Mouse (Mus musculus) bone marrow, adult 2 months (tissue): ENCODE results near the gene Trim50. TPM values are rescaled to one million over a fixed set of nuclear protein-coding genes. Genes with fewer than 3 reads are reported as not detected.

Source experiments
- H3K27ac ChIP-seq: fragments of 200-500 bp; 2 replicates; pipeline ENCODE4 v1.5.1; 2012; ENCODE audit warnings: low read depth, mild to moderate bottlenecking, control low read depth, inconsistent platforms, low read length; ENCODE audit not compliant: control insufficient read depth, poor library complexity, insufficient read depth
- H3K4me1 ChIP-seq: fragments of 200-500 bp; 2 replicates; pipeline ENCODE4 v1.6.1; 2011; ENCODE audit warnings: low read length; ENCODE audit not compliant: control insufficient read depth, insufficient read depth
- H3K4me3 ChIP-seq: fragments of 200-500 bp; replicated peaks from 2 replicates; pipeline ENCODE3; 2011; ENCODE audit warnings: mild to moderate bottlenecking, low read depth, low read length, control low read depth; ENCODE audit not compliant: control insufficient read depth
- CTCF ChIP-seq: fragments of 200-500 bp; IDR thresholded peaks from 2 replicates; pipeline ENCODE4 v1.5.1; 2011; ENCODE audit warnings: low read length, control low read depth; ENCODE audit not compliant: control insufficient read depth, insufficient read depth
- POLR2A ChIP-seq: fragments of 200-500 bp; IDR thresholded peaks from 2 replicates; pipeline ENCODE4 v1.6.1; 2011; ENCODE audit warnings: low read depth, mild to moderate bottlenecking, control low read depth, low read length, borderline replicate concordance; ENCODE audit not compliant: control insufficient read depth
- WGBS: fragments of 180-500 bp; shearing (Covaris S2); methylation state at CpG from one replicate; pipeline ENCODE4 v1.1.7; 2018; 5-methylcytosine and 5-hydroxymethylcytosine counted together
- polyA plus RNA-seq: library from polyadenylated mRNA; stranded (reverse); fragments of >200 nt; gene quantifications from 2 replicates; pipeline ENCODE4 v1.2.4, GENCODE M21; 2011; ENCODE audit warnings: low replicate concordance; ENCODE audit not compliant: missing spikeins, insufficient read depth, insufficient read length

Trim50 gene
- polyA plus RNA-seq, 1 experiment: not detected

DNA sequence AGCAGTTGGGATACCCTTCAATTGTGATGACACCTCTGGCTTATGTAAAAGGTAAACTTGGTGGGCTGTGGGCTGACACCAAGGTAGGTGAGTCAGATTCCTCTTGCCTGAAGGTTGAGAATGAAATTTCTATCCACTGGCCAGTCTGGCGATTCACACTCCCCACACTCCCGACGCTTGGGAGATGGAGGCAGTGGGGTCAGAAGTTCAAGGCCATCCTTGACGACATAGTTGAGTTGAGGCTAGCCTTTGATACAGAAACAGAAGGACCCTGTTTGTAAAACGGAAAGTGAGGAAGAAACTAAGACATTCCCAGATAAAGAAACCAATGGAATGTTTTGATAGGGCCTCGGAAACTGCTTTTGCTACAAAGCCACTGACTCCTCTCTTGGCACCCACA, 46.3 kb downstream of the Trim50 start:
- 83% methylated on average over 6 of the region's 6 CpGs for whole genome bisulfite sequencing
- H3K4me3 ChIP-seq: no peak overlapping the region
- no peak overlapping the region for H3K27ac ChIP-seq
- no peaks in the 10 kb centered on the region; the same call in 1 of the 2 replicates for H3K4me1 ChIP-seq
- TF ChIP-seq POLR2A (no peak), CTCF (no peak)

DNA sequence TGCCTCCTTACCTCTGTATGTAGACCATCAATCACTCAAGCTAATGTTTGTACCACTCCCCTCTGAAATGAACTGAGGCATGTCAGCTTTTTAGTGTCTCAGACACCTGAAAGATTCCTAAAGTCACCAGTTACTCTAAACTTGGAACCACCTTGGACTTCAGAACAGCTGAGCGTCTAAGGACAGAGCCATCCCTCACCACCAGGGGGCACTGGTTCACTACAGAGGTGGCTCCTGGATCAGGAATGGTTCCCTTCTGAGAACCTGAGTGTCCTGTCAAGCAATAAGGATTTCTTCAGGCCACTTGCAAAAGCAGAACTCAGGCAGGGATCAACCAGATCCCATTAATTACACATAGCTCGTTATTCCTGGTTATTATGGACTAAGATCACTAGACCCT, 47.1 kb downstream of the Trim50 start:
- H3K27ac ChIP-seq: no peak overlapping the region
- H3K4me1 ChIP-seq: no peaks in the 10 kb centered on the region; the same call in 1 of the 2 replicates
- TF ChIP-seq CTCF: peak; percentile 96
- TF ChIP-seq POLR2A: no peak
- WGBS: 8% methylated on average over 2 of the region's 2 CpGs
- H3K4me3 ChIP-seq: no peak overlapping the region

DNA sequence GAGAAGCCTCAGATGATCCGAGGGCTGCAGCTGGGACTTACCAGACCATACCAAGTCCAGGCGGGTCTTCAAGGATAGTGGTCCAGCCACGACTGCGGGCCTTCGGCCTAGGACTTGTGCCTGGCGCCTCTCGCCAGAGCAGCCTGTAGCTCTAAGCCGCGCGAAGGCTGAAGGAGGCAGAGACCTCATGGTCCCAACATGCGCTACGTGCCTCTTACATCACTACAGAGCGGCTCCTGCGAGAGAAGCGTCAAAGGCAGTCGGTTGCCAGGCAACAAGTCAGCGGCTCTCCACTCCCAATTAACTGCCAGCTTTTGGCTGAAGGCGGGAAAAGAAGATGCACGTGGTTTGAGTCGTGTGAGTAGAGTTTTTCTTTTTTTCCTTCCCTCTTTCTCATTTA, 51.5 kb downstream of the Trim50 start:
- Histone ChIP-seq H3K4me3 (no peak overlapping the region), H3K4me1 (no peaks in the 10 kb centered on the region), H3K27ac (no peak overlapping the region)
- 56% methylated on average over 20 of the region's 20 CpGs for WGBS
- no peak for TF ChIP-seq POLR2A
- no peak for TF ChIP-seq CTCF

DNA sequence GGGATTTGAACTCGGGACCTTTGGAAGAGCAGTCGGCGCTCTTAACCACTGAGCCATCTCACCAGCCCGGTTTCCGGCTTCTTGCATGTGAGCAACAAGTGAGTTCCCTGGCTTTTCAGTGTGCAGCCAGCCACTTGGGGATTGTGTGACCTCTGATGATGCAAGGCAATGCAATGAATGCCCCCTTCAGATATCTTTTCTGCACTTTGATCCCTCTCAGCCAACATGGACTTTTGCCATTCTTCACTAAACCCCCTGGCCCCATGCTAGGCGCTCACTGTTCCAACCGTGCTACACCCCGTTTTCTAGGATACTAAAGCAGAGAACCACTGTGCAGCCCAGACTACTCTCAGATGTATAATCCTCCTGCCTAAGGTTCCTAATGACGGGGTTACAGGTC, 52.3 kb downstream of the Trim50 start:
- no peaks in the 10 kb centered on the region for H3K4me1 ChIP-seq
- TF ChIP-seq CTCF: no peak
- no peak for TF ChIP-seq POLR2A
- H3K4me3 ChIP-seq: no peak overlapping the region
- no peak overlapping the region for H3K27ac ChIP-seq
- WGBS: 79% methylated on average over 9 of the region's 9 CpGs

DNA sequence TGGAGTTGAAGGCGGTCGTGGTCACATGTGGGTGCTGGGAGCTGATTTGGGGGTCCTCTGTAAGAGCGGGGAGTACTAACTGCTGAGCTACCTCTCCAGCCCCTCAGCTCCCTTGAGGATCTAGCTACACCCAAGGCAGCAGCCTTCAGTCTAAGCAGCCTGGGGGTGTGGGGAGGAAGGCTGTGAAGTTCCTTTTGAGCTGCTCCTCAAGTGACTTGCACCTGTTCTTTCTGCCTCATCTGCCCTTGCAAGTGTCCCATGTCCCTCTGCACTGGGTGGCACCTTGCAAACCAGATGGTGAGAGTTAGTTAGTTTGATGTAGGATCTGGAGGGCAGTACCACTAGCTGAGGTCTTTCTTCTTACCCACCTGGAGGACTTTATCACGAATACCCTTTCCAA, 55.0 kb downstream of the Trim50 start:
- 79% methylated on average over 4 of the region's 4 CpGs for WGBS

DNA sequence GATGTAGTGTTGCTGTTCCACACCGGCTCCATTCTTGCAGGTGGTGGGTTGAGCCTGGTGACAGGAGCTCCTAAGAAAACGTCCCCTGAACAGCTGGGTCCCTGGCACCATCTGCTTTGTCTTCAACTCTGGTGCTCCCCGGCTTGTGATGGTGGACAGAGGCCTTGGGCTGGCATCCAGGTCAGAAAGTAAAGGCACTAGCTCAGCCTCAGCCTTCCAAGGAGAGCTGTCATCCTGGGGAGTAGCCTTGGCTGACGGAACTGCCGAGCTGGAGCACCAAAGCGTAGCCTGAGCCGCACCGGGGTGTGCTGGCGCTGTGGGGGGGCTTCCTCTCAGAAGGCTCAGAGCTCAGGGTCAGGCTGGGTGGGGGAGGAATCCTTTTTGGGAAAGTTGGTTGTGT, 57.2 kb downstream of the Trim50 start:
- WGBS: 76% methylated on average over 9 of the region's 9 CpGs
- Histone ChIP-seq H3K4me3 (no peak overlapping the region), H3K27ac (no peak overlapping the region), H3K4me1 (no peaks in the 10 kb centered on the region)
- TF ChIP-seq CTCF: no peak
- no peak for TF ChIP-seq POLR2A

More for the DNA sequence above, 55.0 kb downstream of the Trim50 start:
- H3K4me1 ChIP-seq: no peaks in the 10 kb centered on the region
- no peak for TF ChIP-seq POLR2A
- no peak for TF ChIP-seq CTCF
- no peak overlapping the region for H3K27ac ChIP-seq
- no peak overlapping the region for H3K4me3 ChIP-seq

Other genes starting within 250 kb of the Trim50 start
- gene Tbl2, start 203.6 kb upstream of the Trim50 start, polyA plus RNA-seq: 3.5 and 7.8 TPM in 2 replicates
- 30.7 and 40.7 TPM in 2 replicates for gene Bcl7b, start 185.0 kb upstream of the Trim50 start, polyA plus RNA-seq
- gene Baz1b, start 166.0 kb upstream of the Trim50 start, polyA plus RNA-seq: 69.6 and 92.7 TPM in 2 replicates
- gene Fzd9, start 102.1 kb upstream of the Trim50 start, polyA plus RNA-seq: 2.0 TPM in 1 of 2 replicates, not detected in the other
- not detected in 2 replicates for gene Fkbp6, start 3.3 kb upstream of the Trim50 start, polyA plus RNA-seq
- 5.7 and 12.8 TPM in 2 replicates for gene Nsun5, start 16.7 kb downstream of the Trim50 start, polyA plus RNA-seq
- gene Pom121, start 41.3 kb downstream of the Trim50 start, polyA plus RNA-seq: 10.0 and 15.8 TPM in 2 replicates
- gene Hip1, start 191.8 kb downstream of the Trim50 start, polyA plus RNA-seq: 7.8 and 14.5 TPM in 2 replicates
- not detected in 2 replicates for gene Ccl26, start 210.3 kb downstream of the Trim50 start, polyA plus RNA-seq
- not detected in 2 replicates for gene Ccl24, start 219.8 kb downstream of the Trim50 start, polyA plus RNA-seq